22 mouse cellular contexts compared by ENCODE assay signal in genomic region chr10:75996315-75996714, GRCm38 (mm10). TPM values are rescaled to one million over a fixed set of nuclear protein-coding genes. Genes with fewer than 3 reads are reported as not detected.
DNase-seq lines count a peak whose midpoint lies in the region; ATAC-seq lines count a peak whose summit lies in the region.
"Had no signal": no experiment of that assay in that cellular context is flagged by ENCODE, and none has a peak within 500 bp of the region (broad histone marks: within the 10 kb centered on the region; RNA-seq: fewer than 3 reads in every experiment).

No protein-coding gene starts in this region.

- H3K4me1 ChIP-seq in embryonic facial prominence, embryonic 14.5 days (ENCODE audit: control insufficient read depth, insufficient read depth, low read length): no peaks in the 10 kb centered on the region
- H3K4me1 ChIP-seq in embryonic facial prominence, embryonic 10.5 days: peaks cover 13% of the 10 kb centered on the region
- H3K4me1 ChIP-seq in kidney, embryonic 15.5 days: peaks cover 4% of the 10 kb centered on the region; the same call in 1 of the 2 replicates
- 0 out of 2 replicates have a peak, but pooled peaks cover 2% of the 10 kb centered on the region for H3K4me1 ChIP-seq in kidney, embryonic 16.5 days (ENCODE audit: insufficient read depth, low read length)
- H3K4me1 ChIP-seq: embryonic facial prominence, embryonic 15.5 days had no signal

- ATAC-seq in embryonic facial prominence, embryonic 14.5 days (ENCODE audit: low read depth): no peak
- ATAC-seq in kidney, embryonic 15.5 days (replicated peaks; ENCODE audit: low FRiP score): peak; percentile 64; the same call in 1 of the 2 replicates
- no peak for ATAC-seq in kidney, embryonic 16.5 days (ENCODE audit: low FRiP score, low TSS enrichment)
- ATAC-seq: forebrain, embryonic 14.5 days; forebrain, embryonic 16.5 days had no signal

- peak; percentile 16 for DNase-seq in embryonic facial prominence, embryonic 14.5 days (ENCODE audit: low spot score)
- DNase-seq in embryonic facial prominence, embryonic 10.5 days (ENCODE audit: low spot score): no peak
- DNase-seq in Muller cell, postnatal 12 days (ENCODE audit: inconsistent ontology term): peak; percentile 2
- DNase-seq: adrenal gland, adult 2 months; adrenal gland, postnatal 10 days; adrenal gland, postnatal 25 days; B cell, adult 2 months; cerebellum, adult 9-11 months; cerebellum, postnatal 14 days; embryo, embryonic 11 days had no signal

- no peak overlapping the region for H3K9ac ChIP-seq in embryonic facial prominence, embryonic 14.5 days (ENCODE audit: low read depth, low read length)
- no peak overlapping the region for H3K9ac ChIP-seq in kidney, embryonic 15.5 days
- H3K9ac ChIP-seq in kidney, embryonic 16.5 days (replicated peaks; ENCODE audit: low read length): no peak overlapping the region
- H3K9ac ChIP-seq: embryonic facial prominence, embryonic 12.5 days; embryonic facial prominence, embryonic 15.5 days; forebrain, embryonic 12.5 days had no signal

- H3K9me3 ChIP-seq in embryonic facial prominence, embryonic 14.5 days (ENCODE audit: control insufficient read depth, low read length): no peaks in the 10 kb centered on the region
- no peaks in the 10 kb centered on the region for H3K9me3 ChIP-seq in embryonic facial prominence, embryonic 10.5 days
- H3K9me3 ChIP-seq in kidney, embryonic 15.5 days (replicated peaks): no peaks in the 10 kb centered on the region
- no peaks in the 10 kb centered on the region for H3K9me3 ChIP-seq in kidney, embryonic 16.5 days (ENCODE audit: low read length)
- H3K9me3 ChIP-seq: embryonic facial prominence, embryonic 12.5 days; embryonic facial prominence, embryonic 15.5 days; forebrain, embryonic 10.5 days; forebrain, embryonic 12.5 days; G1E had no signal

- no peaks in the 10 kb centered on the region for H3K27me3 ChIP-seq in embryonic facial prominence, embryonic 14.5 days (replicated peaks; ENCODE audit: control insufficient read depth, insufficient read depth, low read length)
- H3K27me3 ChIP-seq in embryonic facial prominence, embryonic 10.5 days (replicated peaks; ENCODE audit: low read depth, poor library complexity, severe bottlenecking): no peaks in the 10 kb centered on the region
- no peaks in the 10 kb centered on the region for H3K27me3 ChIP-seq in kidney, embryonic 15.5 days
- no peaks in the 10 kb centered on the region for H3K27me3 ChIP-seq in kidney, embryonic 16.5 days (ENCODE audit: insufficient read depth, low read length)
- H3K27me3 ChIP-seq: CH12.LX; embryonic facial prominence, embryonic 12.5 days; embryonic facial prominence, embryonic 15.5 days; forebrain, embryonic 12.5 days had no signal

- H3K36me3 ChIP-seq in embryonic facial prominence, embryonic 14.5 days (ENCODE audit: control insufficient read depth, insufficient read depth, low read length): no peaks in the 10 kb centered on the region
- H3K36me3 ChIP-seq in embryonic facial prominence, embryonic 10.5 days (replicated peaks): no peaks in the 10 kb centered on the region
- H3K36me3 ChIP-seq in kidney, embryonic 15.5 days: no peaks in the 10 kb centered on the region
- H3K36me3 ChIP-seq in kidney, embryonic 16.5 days (ENCODE audit: insufficient read depth, low read length): no peaks in the 10 kb centered on the region
- H3K36me3 ChIP-seq: embryonic facial prominence, embryonic 12.5 days; embryonic facial prominence, embryonic 15.5 days; forebrain, embryonic 10.5 days; forebrain, embryonic 12.5 days; G1E had no signal

- H3K4me3 ChIP-seq in embryonic facial prominence, embryonic 14.5 days (ENCODE audit: low read depth, low read length): no peak overlapping the region
- no peak overlapping the region for H3K4me3 ChIP-seq in embryonic facial prominence, embryonic 10.5 days
- no peak overlapping the region for H3K4me3 ChIP-seq in kidney, embryonic 15.5 days (replicated peaks)
- no peak overlapping the region for H3K4me3 ChIP-seq in kidney, embryonic 16.5 days (ENCODE audit: low read length)
- H3K4me3 ChIP-seq: embryonic facial prominence, embryonic 12.5 days; embryonic facial prominence, embryonic 15.5 days; erythroblast, embryonic 14.5 days; forebrain, embryonic 10.5 days; forebrain, embryonic 12.5 days had no signal

- WGBS in embryonic facial prominence, embryonic 14.5 days: 45% methylated on average over 3 of the region's 3 CpGs
- 62% methylated on average over 3 of the region's 3 CpGs for WGBS in embryonic facial prominence, embryonic 10.5 days
- 25% methylated on average over 3 of the region's 3 CpGs for WGBS in kidney, embryonic 15.5 days
- 25% methylated on average over 3 of the region's 3 CpGs for WGBS in kidney, embryonic 16.5 days

- H3K4me2 ChIP-seq in embryonic facial prominence, embryonic 14.5 days (ENCODE audit: low read depth, low read length): no peak overlapping the region
- H3K4me2 ChIP-seq in kidney, embryonic 15.5 days: no peak overlapping the region
- no peak overlapping the region for H3K4me2 ChIP-seq in kidney, embryonic 16.5 days (replicated peaks; ENCODE audit: low read depth, low read length)
- H3K4me2 ChIP-seq: embryonic facial prominence, embryonic 12.5 days; embryonic facial prominence, embryonic 15.5 days; forebrain, embryonic 12.5 days had no signal

- H3K27ac ChIP-seq in embryonic facial prominence, embryonic 14.5 days (replicated peaks; ENCODE audit: low read depth, low read length): no peak overlapping the region
- H3K27ac ChIP-seq in embryonic facial prominence, embryonic 10.5 days (replicated peaks): no peak overlapping the region
- H3K27ac ChIP-seq in kidney, embryonic 15.5 days: no peak overlapping the region
- H3K27ac ChIP-seq in kidney, embryonic 16.5 days (ENCODE audit: low read length): no peak overlapping the region
- H3K27ac ChIP-seq: embryonic facial prominence, embryonic 12.5 days; embryonic facial prominence, embryonic 15.5 days; forebrain, embryonic 10.5 days; forebrain, embryonic 12.5 days had no signal

RNA-seq across cellular contexts. Expression of gene Zfp280b, which starts 36.1 kb away (rescaled TPM):
- polyA plus RNA-seq in embryonic facial prominence, embryonic 14.5 days (2014; fragmentation: Nextera tagmentation; extraction: Ambion mirVana): 17.8 and 18.7 TPM in 2 replicates
- 38.4 and 41.2 TPM in 2 replicates for polyA plus RNA-seq in embryonic facial prominence, embryonic 10.5 days (2016; fragmentation: Nextera tagmentation; extraction: Ambion mirVana)
- 24.6 and 24.9 TPM in 2 replicates for polyA plus RNA-seq in kidney, embryonic 15.5 days (2015; fragmentation: Nextera tagmentation; extraction: Ambion mirVana)
- polyA plus RNA-seq in kidney, embryonic 16.5 days (2015; fragmentation: Nextera tagmentation; extraction: Ambion mirVana): 22.9 and 25.1 TPM in 2 replicates

RNA-seq across cellular contexts. Expression of gene Gm5134, which starts 42.0 kb away (rescaled TPM):
- 0.07 and 0.17 TPM in 2 replicates for polyA plus RNA-seq in embryonic facial prominence, embryonic 14.5 days (2014; fragmentation: Nextera tagmentation; extraction: Ambion mirVana)
- 0.10 TPM in 1 of 2 replicates, not detected in the other for polyA plus RNA-seq in embryonic facial prominence, embryonic 10.5 days (2016; fragmentation: Nextera tagmentation; extraction: Ambion mirVana)
- 0.05 TPM in 1 of 2 replicates, not detected in the other for polyA plus RNA-seq in kidney, embryonic 15.5 days (2015; fragmentation: Nextera tagmentation; extraction: Ambion mirVana)
- polyA plus RNA-seq in kidney, embryonic 16.5 days (2015; fragmentation: Nextera tagmentation; extraction: Ambion mirVana): not detected in 2 replicates
- polyA plus RNA-seq: embryonic facial prominence, embryonic 12.5 days; embryonic facial prominence, embryonic 15.5 days; erythroblast, embryonic 14.5 days; forebrain, embryonic 12.5 days; forebrain, embryonic 14.5 days; forebrain, embryonic 16.5 days; G1E had no signal

RNA-seq across cellular contexts. Expression of gene Vpreb3, which starts 53.5 kb away (rescaled TPM):
- 1.1 and 1.4 TPM in 2 replicates for polyA plus RNA-seq in embryonic facial prominence, embryonic 14.5 days (2014; fragmentation: Nextera tagmentation; extraction: Ambion mirVana)
- polyA plus RNA-seq in embryonic facial prominence, embryonic 10.5 days (2016; fragmentation: Nextera tagmentation; extraction: Ambion mirVana): 0.42 and 1.1 TPM in 2 replicates
- polyA plus RNA-seq in kidney, embryonic 15.5 days (2015; fragmentation: Nextera tagmentation; extraction: Ambion mirVana): 0.57 and 1.2 TPM in 2 replicates
- polyA plus RNA-seq in kidney, embryonic 16.5 days (2015; fragmentation: Nextera tagmentation; extraction: Ambion mirVana): 0.72 and 1.9 TPM in 2 replicates
- polyA plus RNA-seq: brain, embryonic 14.5 days; erythroblast, embryonic 14.5 days; forebrain, embryonic 12.5 days; forebrain, embryonic 14.5 days; G1E had no signal

RNA-seq across cellular contexts. Expression of gene Gm867, which starts 55.8 kb away (rescaled TPM):
- 0.24 TPM in 1 of 2 replicates, not detected in the other for polyA plus RNA-seq in embryonic facial prominence, embryonic 14.5 days (2014; fragmentation: Nextera tagmentation; extraction: Ambion mirVana)
- 0.29 and 0.56 TPM in 2 replicates for polyA plus RNA-seq in embryonic facial prominence, embryonic 10.5 days (2016; fragmentation: Nextera tagmentation; extraction: Ambion mirVana)
- polyA plus RNA-seq in kidney, embryonic 15.5 days (2015; fragmentation: Nextera tagmentation; extraction: Ambion mirVana): 0.30 and 1.0 TPM in 2 replicates
- polyA plus RNA-seq in kidney, embryonic 16.5 days (2015; fragmentation: Nextera tagmentation; extraction: Ambion mirVana): 0.40 and 0.50 TPM in 2 replicates
- polyA plus RNA-seq: forebrain, embryonic 14.5 days; G1E had no signal
